Mouse (Mus musculus): Measurements from ENCODE around the gene Itsn1. TPM values are rescaled to one million over a fixed set of nuclear protein-coding genes. Genes with fewer than 3 reads are reported as not detected.

Gene Itsn1
- total and polyA plus RNA-seq, 2 experiments from 2014 or later: 33.6 to 69.5 TPM

- TF ChIP-seq CTCF (IDR thresholded peaks at IDR 0.05; ENCODE audit: low read depth): peak; percentile 97
- Histone ChIP-seq H3K9me3 (ENCODE audit: low read length) (no peaks in the 10 kb centered on the region), H3K9ac (replicated peaks; ENCODE audit: low read length) (no peak overlapping the region), H3K4me1 (ENCODE audit: insufficient read depth, low read length) (no peaks in the 10 kb centered on the region), H3K27me3 (ENCODE audit: insufficient read depth, low read length) (no peaks in the 10 kb centered on the region), H3K4me2 (ENCODE audit: low read depth, low read length) (no peak overlapping the region), H3K4me3 (ENCODE audit: low read length) (no peak overlapping the region), H3K36me3 (ENCODE audit: insufficient read depth, low read length) (no peaks in the 10 kb centered on the region), H3K27ac (no peak overlapping the region)
- ATAC-seq (peak; percentile 58), DNase-seq (ENCODE audit: low spot score) (peak; percentile 96)
- WGBS: 51% methylated on average over 10 of the region's 10 CpGs
Observed at GRCm38 (mm10) chr16:91936340-91937030, 207.4 kb downstream of the Itsn1 start.

- H3K9me3 ChIP-seq (ENCODE audit: low read length): no peaks in the 10 kb centered on the region
- ATAC-seq (no peak), DNase-seq (ENCODE audit: low spot score) (no peak)
- no peak for TF ChIP-seq CTCF (IDR thresholded peaks at IDR 0.05; ENCODE audit: low read depth)
- no peaks in the 10 kb centered on the region for H3K4me1 ChIP-seq (ENCODE audit: insufficient read depth, low read length)
- H3K36me3 ChIP-seq (ENCODE audit: insufficient read depth, low read length): no peaks in the 10 kb centered on the region
- H3K9ac ChIP-seq (replicated peaks; ENCODE audit: low read length): no peak overlapping the region
- H3K27me3 ChIP-seq (ENCODE audit: insufficient read depth, low read length): no peaks in the 10 kb centered on the region
- WGBS: 87% methylated on average over 11 of the region's 11 CpGs
- H3K4me3 ChIP-seq (ENCODE audit: low read length): no peak overlapping the region
- H3K4me2 ChIP-seq (ENCODE audit: low read depth, low read length): no peak overlapping the region
- no peak overlapping the region for H3K27ac ChIP-seq
Observed at GRCm38 (mm10) chr16:91937281-91937680, 208.2 kb downstream of the Itsn1 start.

DNA sequence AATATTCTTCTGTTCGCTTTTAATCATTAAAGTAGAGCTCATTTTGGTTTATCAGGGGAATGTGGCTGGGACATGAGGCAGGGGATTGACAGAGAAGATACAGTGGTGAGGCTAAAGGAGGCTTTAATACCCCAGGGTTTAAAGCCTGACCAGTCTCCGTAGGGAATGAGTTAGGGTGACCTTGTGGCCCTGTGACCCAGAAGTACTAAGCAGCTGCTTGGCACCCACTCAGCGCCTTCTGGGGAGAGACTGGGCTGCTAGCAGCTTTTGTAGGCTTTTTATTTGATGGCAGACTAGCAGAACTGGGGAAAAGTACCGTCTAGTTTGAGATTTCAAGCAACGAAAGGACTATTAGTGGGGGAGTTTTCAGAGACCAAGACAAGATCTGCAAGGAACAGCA, 209.1 kb downstream of the Itsn1 start:
- DNase-seq (ENCODE audit: low spot score) (no peak), ATAC-seq (no peak)
- H3K9ac ChIP-seq (replicated peaks; ENCODE audit: low read length): no peak overlapping the region
- no peaks in the 10 kb centered on the region for H3K9me3 ChIP-seq (ENCODE audit: low read length)
- no peak overlapping the region for H3K4me2 ChIP-seq (ENCODE audit: low read depth, low read length)
- WGBS: 63% methylated on average over 5 of the region's 5 CpGs
- no peaks in the 10 kb centered on the region for H3K4me1 ChIP-seq (ENCODE audit: insufficient read depth, low read length)
- no peak overlapping the region for H3K27ac ChIP-seq
- no peak overlapping the region for H3K4me3 ChIP-seq (ENCODE audit: low read length)
- no peaks in the 10 kb centered on the region for H3K27me3 ChIP-seq (ENCODE audit: insufficient read depth, low read length)
- TF ChIP-seq CTCF (IDR thresholded peaks at IDR 0.05; ENCODE audit: low read depth): no peak
- H3K36me3 ChIP-seq (ENCODE audit: insufficient read depth, low read length): no peaks in the 10 kb centered on the region

- DNase-seq (ENCODE audit: low spot score) (no peak), ATAC-seq (no peak)
- 77% methylated on average over 6 of the region's 6 CpGs for WGBS
- H3K9me3 ChIP-seq (ENCODE audit: low read length): no peaks in the 10 kb centered on the region
- no peak overlapping the region for H3K9ac ChIP-seq (replicated peaks; ENCODE audit: low read length)
- no peaks in the 10 kb centered on the region for H3K27me3 ChIP-seq (ENCODE audit: insufficient read depth, low read length)
- H3K4me2 ChIP-seq (ENCODE audit: low read depth, low read length): no peak overlapping the region
- H3K36me3 ChIP-seq (ENCODE audit: insufficient read depth, low read length): no peaks in the 10 kb centered on the region
- TF ChIP-seq CTCF (IDR thresholded peaks at IDR 0.05; ENCODE audit: low read depth): no peak
- H3K27ac ChIP-seq: no peak overlapping the region
- H3K4me1 ChIP-seq (ENCODE audit: insufficient read depth, low read length): no peaks in the 10 kb centered on the region
- no peak overlapping the region for H3K4me3 ChIP-seq (ENCODE audit: low read length)
Observed at GRCm38 (mm10) chr16:91940726-91941125, 211.6 kb downstream of the Itsn1 start.

DNA sequence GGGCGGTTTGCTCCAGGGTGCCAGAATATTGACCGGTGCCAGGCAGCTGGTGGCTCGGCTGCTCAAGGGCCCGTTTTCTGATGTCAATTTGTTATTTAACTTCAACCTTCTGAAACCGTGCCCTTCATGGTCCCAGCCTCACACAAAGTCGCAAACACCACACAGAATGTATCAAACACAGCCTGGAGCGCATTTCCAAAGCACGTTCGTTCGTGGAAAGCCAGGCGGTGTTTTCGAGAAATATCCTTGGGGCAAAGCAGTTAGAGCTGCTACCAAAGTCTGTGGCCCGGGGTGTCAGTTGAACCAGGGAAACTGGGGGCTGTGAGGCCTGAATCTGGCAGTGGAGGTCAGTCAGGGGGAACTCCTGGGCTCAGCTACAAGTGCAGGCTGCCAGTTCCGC, 213.1 kb downstream of the Itsn1 start:
- no peak overlapping the region for H3K4me3 ChIP-seq (ENCODE audit: low read length)

GRCm38 (mm10) chr16:91946261-91946660, 217.2 kb downstream of the Itsn1 start:
- no peak for TF ChIP-seq CTCF (IDR thresholded peaks at IDR 0.05; ENCODE audit: low read depth)
- H3K4me1 ChIP-seq (ENCODE audit: insufficient read depth, low read length): no peaks in the 10 kb centered on the region
- H3K9me3 ChIP-seq (ENCODE audit: low read length): no peaks in the 10 kb centered on the region
- no peak overlapping the region for H3K27ac ChIP-seq
- H3K9ac ChIP-seq (replicated peaks; ENCODE audit: low read length): no peak overlapping the region
- ATAC-seq (no peak), DNase-seq (ENCODE audit: low spot score) (no peak)
- no peak overlapping the region for H3K4me3 ChIP-seq (ENCODE audit: low read length)
- WGBS: 78% methylated on average over 10 of the region's 10 CpGs
- no peaks in the 10 kb centered on the region for H3K27me3 ChIP-seq (ENCODE audit: insufficient read depth, low read length)
- H3K4me2 ChIP-seq (ENCODE audit: low read depth, low read length): no peak overlapping the region
- H3K36me3 ChIP-seq (ENCODE audit: insufficient read depth, low read length): no peaks in the 10 kb centered on the region

More for the DNA sequence above, 213.1 kb downstream of the Itsn1 start:
- no peak overlapping the region for H3K9ac ChIP-seq (replicated peaks; ENCODE audit: low read length)
- no peaks in the 10 kb centered on the region for H3K27me3 ChIP-seq (ENCODE audit: insufficient read depth, low read length)
- no peak overlapping the region for H3K4me2 ChIP-seq (ENCODE audit: low read depth, low read length)
- WGBS: 86% methylated on average over 14 of the region's 14 CpGs
- DNase-seq (ENCODE audit: low spot score) (no peak), ATAC-seq (no peak)
- no peaks in the 10 kb centered on the region for H3K4me1 ChIP-seq (ENCODE audit: insufficient read depth, low read length)
- H3K27ac ChIP-seq: no peak overlapping the region
- H3K9me3 ChIP-seq (ENCODE audit: low read length): no peaks in the 10 kb centered on the region
- TF ChIP-seq CTCF (IDR thresholded peaks at IDR 0.05; ENCODE audit: low read depth): no peak
- no peaks in the 10 kb centered on the region for H3K36me3 ChIP-seq (ENCODE audit: insufficient read depth, low read length)

GRCm38 (mm10) chr16:91947093-91947492, 218.0 kb downstream of the Itsn1 start:
- Histone ChIP-seq H3K9me3 (ENCODE audit: low read length) (no peaks in the 10 kb centered on the region), H3K9ac (replicated peaks; ENCODE audit: low read length) (no peak overlapping the region), H3K4me3 (ENCODE audit: low read length) (0 out of 2 replicates have a peak overlapping the region, but pooled peaks have one; percentile 3), H3K4me2 (ENCODE audit: low read depth, low read length) (peak overlapping the region; percentile 45), H3K27me3 (ENCODE audit: insufficient read depth, low read length) (no peaks in the 10 kb centered on the region), H3K4me1 (ENCODE audit: insufficient read depth, low read length) (no peaks in the 10 kb centered on the region), H3K36me3 (ENCODE audit: insufficient read depth, low read length) (no peaks in the 10 kb centered on the region), H3K27ac (peak overlapping the region; percentile 12; the same call in 1 of the 2 replicates)
- ATAC-seq (no peak), DNase-seq (ENCODE audit: low spot score) (peak; percentile 12)
- TF ChIP-seq CTCF (IDR thresholded peaks at IDR 0.05; ENCODE audit: low read depth): no peak
- WGBS: 42% methylated on average over 11 of the region's 11 CpGs
